Mouse (Mus musculus): ENCODE results near the gene Nfe2l2. TPM values are rescaled to one million over a fixed set of nuclear protein-coding genes. Genes with fewer than 3 reads are reported as not detected.

The Nfe2l2 gene
- polyA plus RNA-seq, 1 experiment: 48.4 TPM

DNA sequence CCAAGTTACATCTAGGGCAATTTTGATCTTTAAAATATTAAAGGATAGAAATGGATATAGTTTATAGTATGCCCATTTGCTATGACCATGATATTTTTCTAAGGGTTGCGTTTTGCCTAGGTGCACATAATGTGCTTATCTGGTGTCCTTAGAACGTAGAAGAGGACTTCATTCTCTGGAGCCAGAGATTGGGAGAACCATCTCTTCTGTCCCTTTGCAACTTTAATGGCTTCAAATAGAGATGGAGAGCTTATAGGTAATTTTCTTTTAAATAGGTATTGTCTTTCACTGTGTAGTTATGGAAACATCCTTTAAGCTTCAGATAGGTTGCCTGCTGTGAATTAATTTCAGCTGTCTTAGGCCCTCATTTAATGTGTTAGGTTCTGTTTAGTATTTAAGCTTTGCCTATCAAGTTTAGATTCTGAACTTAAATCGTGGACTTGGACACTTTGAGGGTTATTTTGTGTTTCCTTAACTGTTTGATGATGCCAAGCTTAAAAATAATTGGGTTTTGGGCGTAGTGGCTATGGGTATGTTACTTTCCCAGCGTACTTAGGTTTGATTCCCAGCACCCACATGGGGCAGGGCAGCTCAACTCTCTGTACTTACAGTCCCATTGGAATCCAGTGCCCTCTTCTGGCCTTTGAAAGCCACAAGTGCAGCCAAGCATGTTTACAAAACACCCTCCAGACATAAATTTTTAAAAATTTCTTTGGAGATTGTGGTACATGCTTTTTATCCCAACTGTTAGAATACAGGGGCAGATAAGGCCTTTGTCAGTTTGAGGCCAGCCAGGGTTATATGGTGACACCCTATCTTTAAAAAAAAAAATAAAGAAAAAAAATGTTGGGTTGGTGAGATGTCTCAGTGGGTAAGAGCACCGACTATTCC, 33.8 kb downstream of the Nfe2l2 start:
- Histone ChIP-seq H3ac (ENCODE audit: control insufficient read depth, insufficient read length, low read depth) (no peak overlapping the region), H3K27me3 (ENCODE audit: control insufficient read depth, insufficient read depth, insufficient read length) (no peaks in the 10 kb centered on the region), H3K79me2 (ENCODE audit: control insufficient read depth, insufficient read depth) (peaks cover 4% of the 10 kb centered on the region), H3K4me3 (ENCODE audit: insufficient read depth, poor library complexity, severe bottlenecking) (no peak overlapping the region), H3K36me3 (ENCODE audit: control insufficient read depth, insufficient read depth) (peaks cover 21% of the 10 kb centered on the region), H3K79me3 (ENCODE audit: low read depth) (peaks cover 2% of the 10 kb centered on the region)
- TF ChIP-seq MYOD1 (IDR thresholded peaks at IDR 0.05; ENCODE audit: control insufficient read depth, insufficient read length, low read depth) (no peak), MYOG (IDR thresholded peaks at IDR 0.05; ENCODE audit: control insufficient read depth, extremely low read depth, insufficient read length) (no peak), USF1 (IDR thresholded peaks at IDR 0.05; ENCODE audit: low read depth) (no peak), CTCF (IDR thresholded peaks at IDR 0.05; ENCODE audit: control insufficient read depth, insufficient read depth, insufficient read length) (no peak), CEBPB (IDR thresholded peaks at IDR 0.05; ENCODE audit: low read depth) (no peak), MAX (IDR thresholded peaks at IDR 0.05) (no peak), FOSL1 (IDR thresholded peaks at IDR 0.05; ENCODE audit: insufficient read depth, low read length, poor library complexity, severe bottlenecking) (no peak)

DNA sequence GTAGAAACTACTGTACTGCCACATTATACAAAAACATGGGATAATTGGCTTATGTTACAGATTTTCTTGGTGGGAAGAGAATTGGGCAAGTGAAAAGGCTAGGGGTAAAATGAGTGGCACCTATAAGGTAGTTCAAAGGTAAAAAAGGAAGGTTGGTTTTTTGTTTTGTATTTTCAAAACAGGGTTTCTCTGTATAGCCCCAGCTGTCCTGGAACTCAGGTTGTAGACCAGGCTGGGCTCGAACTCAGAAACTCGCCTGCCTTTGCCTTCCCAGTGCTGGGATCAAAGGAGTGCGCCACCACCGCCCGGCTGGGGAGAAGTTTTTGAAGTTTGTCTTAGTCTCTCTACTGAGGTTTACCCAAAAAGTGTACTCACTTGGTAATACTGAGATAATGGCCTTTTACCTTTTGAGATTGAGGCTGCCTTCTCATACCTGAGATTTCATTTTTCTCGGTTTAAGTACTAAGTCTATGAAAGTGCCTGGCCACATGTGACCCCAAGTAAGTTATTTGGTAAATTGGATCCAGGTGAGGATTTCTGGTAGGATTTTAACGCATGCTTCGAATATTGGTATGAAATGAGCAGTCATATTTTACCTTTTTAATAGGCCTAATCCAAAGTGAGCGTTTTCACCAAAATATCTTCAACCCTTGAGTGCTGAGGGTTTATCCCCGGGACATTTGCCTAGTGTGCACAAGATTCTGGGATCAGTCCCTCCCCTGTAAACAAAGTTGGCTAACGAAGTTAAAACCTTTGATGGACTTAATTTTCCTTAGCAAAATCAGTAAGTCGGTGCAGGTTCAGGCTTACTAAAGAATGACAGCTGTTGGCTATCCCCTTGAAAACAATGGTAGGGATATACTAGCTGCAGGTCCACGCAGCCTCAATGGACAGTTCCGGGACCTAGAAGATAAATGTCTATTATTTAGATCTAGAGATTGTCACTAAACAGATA, 34.7 kb downstream of the Nfe2l2 start:
- H3K79me3 ChIP-seq (ENCODE audit: low read depth): peaks cover 5% of the 10 kb centered on the region
- peaks cover 7% of the 10 kb centered on the region for H3K79me2 ChIP-seq (ENCODE audit: control insufficient read depth, insufficient read depth)
- no peak overlapping the region for H3K4me3 ChIP-seq (ENCODE audit: insufficient read depth, poor library complexity, severe bottlenecking)
- no peaks in the 10 kb centered on the region for H3K27me3 ChIP-seq (ENCODE audit: control insufficient read depth, insufficient read depth, insufficient read length)
- TF ChIP-seq FOSL1 (IDR thresholded peaks at IDR 0.05; ENCODE audit: insufficient read depth, low read length, poor library complexity, severe bottlenecking) (no peak), CEBPB (IDR thresholded peaks at IDR 0.05; ENCODE audit: low read depth) (no peak), MYOD1 (IDR thresholded peaks at IDR 0.05; ENCODE audit: control insufficient read depth, insufficient read length, low read depth) (no peak), CTCF (IDR thresholded peaks at IDR 0.05; ENCODE audit: control insufficient read depth, insufficient read depth, insufficient read length) (no peak), USF1 (IDR thresholded peaks at IDR 0.05; ENCODE audit: low read depth) (no peak), MYOG (IDR thresholded peaks at IDR 0.05; ENCODE audit: control insufficient read depth, extremely low read depth, insufficient read length) (no peak), MAX (IDR thresholded peaks at IDR 0.05) (no peak)
- peaks cover 16% of the 10 kb centered on the region for H3K36me3 ChIP-seq (ENCODE audit: control insufficient read depth, insufficient read depth)
- H3ac ChIP-seq (ENCODE audit: control insufficient read depth, insufficient read length, low read depth): no peak overlapping the region

DNA sequence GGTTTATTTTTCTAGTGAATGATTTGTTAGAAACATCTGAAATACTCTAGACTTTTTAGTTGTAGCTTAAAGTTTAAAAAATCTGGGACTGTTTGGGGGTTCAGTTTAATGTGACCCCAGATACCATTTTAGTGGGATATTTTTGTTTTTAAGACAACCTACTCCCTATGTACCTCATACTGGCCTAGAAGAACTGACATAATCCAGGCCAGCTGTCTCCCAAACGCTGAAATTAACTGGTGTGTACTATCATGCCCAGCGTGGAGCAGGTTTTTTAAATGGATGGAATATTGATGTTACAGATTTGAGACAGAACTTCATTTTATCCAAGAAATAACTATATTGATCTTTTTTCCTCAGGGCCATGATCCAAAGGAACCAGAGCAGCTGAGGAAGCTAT, 43.3 kb downstream of the Nfe2l2 start:
- Histone ChIP-seq H3K4me3 (ENCODE audit: insufficient read depth, poor library complexity, severe bottlenecking) (peak overlapping the region; percentile 94), H3K79me2 (ENCODE audit: control insufficient read depth, insufficient read depth) (peaks cover 61% of the 10 kb centered on the region), H3ac (ENCODE audit: control insufficient read depth, insufficient read length, low read depth) (peak overlapping the region; percentile 32), H3K36me3 (ENCODE audit: control insufficient read depth, insufficient read depth) (peaks cover 54% of the 10 kb centered on the region), H3K27me3 (ENCODE audit: control insufficient read depth, insufficient read depth, insufficient read length) (no peaks in the 10 kb centered on the region), H3K79me3 (ENCODE audit: low read depth) (peaks cover 55% of the 10 kb centered on the region)
- TF ChIP-seq MAX (IDR thresholded peaks at IDR 0.05) (no peak), MYOD1 (IDR thresholded peaks at IDR 0.05; ENCODE audit: control insufficient read depth, insufficient read length, low read depth) (no peak), CTCF (IDR thresholded peaks at IDR 0.05; ENCODE audit: control insufficient read depth, insufficient read depth, insufficient read length) (no peak), USF1 (IDR thresholded peaks at IDR 0.05; ENCODE audit: low read depth) (no peak), FOSL1 (IDR thresholded peaks at IDR 0.05; ENCODE audit: insufficient read depth, low read length, poor library complexity, severe bottlenecking) (no peak), CEBPB (IDR thresholded peaks at IDR 0.05; ENCODE audit: low read depth) (no peak)

DNA sequence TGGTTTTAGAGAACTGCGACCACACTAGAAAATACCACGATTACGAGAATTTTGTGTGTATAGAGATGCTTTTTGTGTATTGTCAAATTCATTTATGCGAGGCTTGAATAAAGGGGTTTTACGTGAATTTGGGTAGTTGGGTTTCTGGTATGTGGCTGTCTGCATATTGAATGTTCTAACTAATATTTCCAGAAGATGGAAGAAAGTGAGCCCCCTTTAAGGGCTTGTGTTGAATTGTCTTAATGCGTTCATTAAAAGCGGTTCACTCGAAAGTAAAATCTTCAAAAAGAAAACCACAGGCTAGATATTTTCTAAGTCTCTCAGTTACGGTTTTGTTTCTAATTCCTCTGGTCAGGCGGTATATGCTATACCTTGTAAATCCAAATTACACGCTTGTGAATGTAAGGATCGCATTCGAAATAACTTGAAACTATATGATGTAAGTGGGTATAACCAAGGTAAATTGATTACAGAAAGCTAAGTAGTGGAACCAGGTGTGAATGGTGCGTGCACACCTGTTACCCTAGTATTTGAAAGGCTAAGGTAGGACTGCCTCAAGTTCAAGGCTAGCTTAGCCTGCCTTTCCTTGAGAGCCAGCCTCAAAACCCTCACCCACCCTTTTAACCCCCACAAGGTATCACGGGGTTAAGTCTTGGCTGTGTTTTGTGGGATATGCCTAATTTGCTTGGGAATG, 44.0 kb downstream of the Nfe2l2 start:
- TF ChIP-seq MYOG (IDR thresholded peaks at IDR 0.05; ENCODE audit: control insufficient read depth, extremely low read depth, insufficient read length): no peak

DNA sequence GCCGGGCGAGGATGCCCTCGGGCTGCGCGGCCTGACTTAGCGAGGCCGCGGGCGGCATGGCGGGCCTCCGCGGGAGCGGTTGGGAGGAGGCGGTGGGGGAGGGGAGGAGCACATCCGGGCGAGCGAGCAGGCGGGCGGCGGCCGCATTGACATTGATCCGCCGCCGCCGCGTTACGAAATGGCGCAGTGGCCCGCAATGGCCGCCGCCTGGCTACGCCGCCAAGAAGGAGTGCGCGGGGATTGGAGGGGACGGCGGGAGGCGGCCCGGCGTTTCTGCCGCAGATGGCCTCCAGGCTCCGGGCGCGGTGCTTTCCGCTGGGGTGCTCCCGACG, 44.8 kb downstream of the Nfe2l2 start:
- H3K79me2 ChIP-seq (ENCODE audit: control insufficient read depth, insufficient read depth): peaks cover 54% of the 10 kb centered on the region
- H3K27me3 ChIP-seq (ENCODE audit: control insufficient read depth, insufficient read depth, insufficient read length): no peaks in the 10 kb centered on the region
- TF ChIP-seq FOSL1 (IDR thresholded peaks at IDR 0.05; ENCODE audit: insufficient read depth, low read length, poor library complexity, severe bottlenecking) (no peak), CEBPB (IDR thresholded peaks at IDR 0.05; ENCODE audit: low read depth) (peak; percentile 42)
- peak overlapping the region; percentile 90 for H3ac ChIP-seq (ENCODE audit: control insufficient read depth, insufficient read length, low read depth)
- peak overlapping the region; percentile 94 for H3K4me3 ChIP-seq (ENCODE audit: insufficient read depth, poor library complexity, severe bottlenecking)
- H3K36me3 ChIP-seq (ENCODE audit: control insufficient read depth, insufficient read depth): peaks cover 47% of the 10 kb centered on the region
- peaks cover 50% of the 10 kb centered on the region for H3K79me3 ChIP-seq (ENCODE audit: low read depth)

More for the DNA sequence above, 44.0 kb downstream of the Nfe2l2 start:
- Histone ChIP-seq H3K4me3 (ENCODE audit: insufficient read depth, poor library complexity, severe bottlenecking) (peak overlapping the region; percentile 94), H3K36me3 (ENCODE audit: control insufficient read depth, insufficient read depth) (peaks cover 54% of the 10 kb centered on the region), H3K79me2 (ENCODE audit: control insufficient read depth, insufficient read depth) (peaks cover 59% of the 10 kb centered on the region), H3K79me3 (ENCODE audit: low read depth) (peaks cover 54% of the 10 kb centered on the region), H3ac (ENCODE audit: control insufficient read depth, insufficient read length, low read depth) (peak overlapping the region; percentile 90), H3K27me3 (ENCODE audit: control insufficient read depth, insufficient read depth, insufficient read length) (no peaks in the 10 kb centered on the region)
